Mouse (Mus musculus): ENCODE data around the gene Rhoa. TPM values are rescaled to one million over a fixed set of nuclear protein-coding genes. Genes with fewer than 3 reads are reported as not detected.

The Rhoa gene
- 74.5 and 77.2 TPM in 2 replicates for polyA plus RNA-seq (2012; rRNA removed; ENCODE audit: low replicate concordance)

GRCm38 (mm10) chr9:108305629-108306520, at the start of gene Rhoa, which contains the start of gene Tcta:
Gene Rhoa, plus strand, starts transcription at chr9:108306129.
Gene Tcta, minus strand, starts transcription at chr9:108306160.

GRCm38 (mm10) chr9:108263690-108264190, 42.2 kb upstream of the Rhoa start, which contains the start of gene Dag1:
Gene Dag1, minus strand, starts transcription at chr9:108263958.

GRCm38 (mm10) chr9:108290016-108290750, 15.7 kb upstream of the Rhoa start, which contains the start of gene Nicn1:
Gene Nicn1, plus strand, starts transcription at chr9:108290429.

GRCm38 (mm10) chr9:108296453-108297355, 9.2 kb upstream of the Rhoa start, which contains the start of gene Amt:
Gene Amt, plus strand, starts transcription at chr9:108296853.

GRCm38 (mm10) chr9:108338886-108339781, 33.2 kb downstream of the Rhoa start, which contains the start of gene Gpx1:
Gene Gpx1, plus strand, starts transcription at chr9:108338903.

GRCm38 (mm10) chr9:108347540-108348289, 41.8 kb downstream of the Rhoa start, which contains the start of gene Usp4:
Gene Usp4, plus strand, starts transcription at chr9:108347853.

Other genes with a start within 250 kb of the Rhoa start
- gene Mst1, start 225.7 kb upstream of the Rhoa start, polyA plus RNA-seq (2012; rRNA removed; ENCODE audit: low replicate concordance): 0.20 and 0.81 TPM in 2 replicates
- gene Rnf123, start 222.8 kb upstream of the Rhoa start, polyA plus RNA-seq (2012; rRNA removed; ENCODE audit: low replicate concordance): 64.7 and 87.5 TPM in 2 replicates
- gene Apeh, start 211.5 kb upstream of the Rhoa start, polyA plus RNA-seq (2012; rRNA removed; ENCODE audit: low replicate concordance): 154 and 221 TPM in 2 replicates
- gene Bsn, start 115.7 kb upstream of the Rhoa start, polyA plus RNA-seq (2012; rRNA removed; ENCODE audit: low replicate concordance): 1.1 and 2.0 TPM in 2 replicates
- gene Dag1, start 42.2 kb upstream of the Rhoa start, polyA plus RNA-seq (2012; rRNA removed; ENCODE audit: low replicate concordance): 33.9 and 55.4 TPM in 2 replicates
- gene Nicn1, start 15.7 kb upstream of the Rhoa start, polyA plus RNA-seq (2012; rRNA removed; ENCODE audit: low replicate concordance): 2.2 and 4.8 TPM in 2 replicates
- 0.47 and 2.3 TPM in 2 replicates for gene Amt, start 9.3 kb upstream of the Rhoa start, polyA plus RNA-seq (2012; rRNA removed; ENCODE audit: low replicate concordance)
- gene Tcta, start within 50 bp of the Rhoa start, polyA plus RNA-seq (2012; rRNA removed; ENCODE audit: low replicate concordance): 24.9 and 34.5 TPM in 2 replicates
- gene Gpx1, start 32.8 kb downstream of the Rhoa start, polyA plus RNA-seq (2012; rRNA removed; ENCODE audit: low replicate concordance): 1,295 and 2,060 TPM in 2 replicates
- 40.5 and 53.8 TPM in 2 replicates for gene Usp4, start 41.7 kb downstream of the Rhoa start, polyA plus RNA-seq (2012; rRNA removed; ENCODE audit: low replicate concordance)
- not detected in 2 replicates for gene 1700102P08Rik, start 86.7 kb downstream of the Rhoa start, polyA plus RNA-seq (2012; rRNA removed; ENCODE audit: low replicate concordance)
- gene Ccdc36, start 122.4 kb downstream of the Rhoa start, polyA plus RNA-seq (2012; rRNA removed; ENCODE audit: low replicate concordance): not detected in 2 replicates
- not detected in 2 replicates for gene BC048562, start 130.4 kb downstream of the Rhoa start, polyA plus RNA-seq (2012; rRNA removed; ENCODE audit: low replicate concordance)
- 14.7 and 15.3 TPM in 2 replicates for gene Ccdc71, start 154.4 kb downstream of the Rhoa start, polyA plus RNA-seq (2012; rRNA removed; ENCODE audit: low replicate concordance)
- gene Klhdc8b, start 155.5 kb downstream of the Rhoa start, polyA plus RNA-seq (2012; rRNA removed; ENCODE audit: low replicate concordance): 27.3 and 33.7 TPM in 2 replicates
- gene Lamb2, start 173.6 kb downstream of the Rhoa start, polyA plus RNA-seq (2012; rRNA removed; ENCODE audit: low replicate concordance): 20.7 and 25.6 TPM in 2 replicates
- gene Usp19, start 184.5 kb downstream of the Rhoa start, polyA plus RNA-seq (2012; rRNA removed; ENCODE audit: low replicate concordance): 66.7 and 68.1 TPM in 2 replicates
- gene Qars, start 201.6 kb downstream of the Rhoa start, polyA plus RNA-seq (2012; rRNA removed; ENCODE audit: low replicate concordance): 145 and 187 TPM in 2 replicates
- gene Qrich1, start 210.7 kb downstream of the Rhoa start, polyA plus RNA-seq (2012; rRNA removed; ENCODE audit: low replicate concordance): 45.4 and 58.5 TPM in 2 replicates